Mouse (Mus musculus) intestine, embryonic 14.5 days (tissue): Measurements from ENCODE around the gene Rnf152. TPM values are rescaled to one million over a fixed set of nuclear protein-coding genes. Genes with fewer than 3 reads are reported as not detected.
A peak's percentile ranks its signal among the peaks of the same experiment; 100 is the strongest.

Source experiments
- ATAC-seq: fragments of 200-750 bp; cut with Nextera tagmentation; replicated peaks from 2 replicates; pipeline ENCODE4 v1.8.0; 2017; ENCODE audit warnings: low read depth, moderate number of reproducible peaks, moderate TSS enrichment, moderate library complexity; ENCODE audit not compliant: low FRiP score, low TSS enrichment
- DNase-seq: peaks from one replicate; pipeline ENCODE4 v3.0.0-alpha.2; 2018; ENCODE audit warnings: low spot score
- H3K27ac ChIP-seq: fragments of 300-500 bp; sonication (generic); 2 replicates; pipeline ENCODE4 v1.5.1; 2014; ENCODE audit warnings: low read depth, mild to moderate bottlenecking, control low read depth
- H3K27me3 ChIP-seq: fragments of 300-500 bp; sonication (generic); replicated peaks from 2 replicates; pipeline ENCODE4 v1.6.1; 2014; ENCODE audit warnings: low read length, control low read depth; ENCODE audit not compliant: control insufficient read depth, insufficient read depth
- H3K36me3 ChIP-seq: fragments of 300-500 bp; sonication (generic); 2 replicates; pipeline ENCODE4 v1.6.1; 2014; ENCODE audit warnings: low read length, control low read depth; ENCODE audit not compliant: control insufficient read depth, insufficient read depth
- H3K4me1 ChIP-seq: fragments of 300-500 bp; sonication (generic); replicated peaks from 2 replicates; pipeline ENCODE4 v1.6.1; 2014; ENCODE audit warnings: low read length, control low read depth, mixed read lengths; ENCODE audit not compliant: control insufficient read depth, insufficient read depth
- H3K4me2 ChIP-seq: fragments of 300-500 bp; sonication (generic); 2 replicates; pipeline ENCODE4 v1.6.1; 2014; ENCODE audit warnings: low read length
- H3K4me3 ChIP-seq: fragments of 300-500 bp; sonication (generic); 2 replicates; pipeline ENCODE4 v1.5.1; 2014; ENCODE audit warnings: low read depth, low read length, control low read depth, mixed read lengths
- H3K9ac ChIP-seq: fragments of 300-500 bp; sonication (generic); 2 replicates; pipeline ENCODE4 v1.6.1; 2014; ENCODE audit warnings: mild to moderate bottlenecking, low read length
- H3K9me3 ChIP-seq: fragments of 300-500 bp; sonication (generic); 2 replicates; pipeline ENCODE4 v1.6.1; 2016; ENCODE audit warnings: low read length, control low read depth; ENCODE audit not compliant: control insufficient read depth
- WGBS: fragments of 180-500 bp; shearing (Covaris S2); extraction: QIAGEN DNeasy Blood & Tissue Kit; methylation state at CpG from one replicate; pipeline ENCODE4 v1.1.7; 2014; 5-methylcytosine and 5-hydroxymethylcytosine counted together
- polyA plus RNA-seq: library from polyadenylated mRNA; unstranded; fragments of >200 nt; fragmentation: Nextera tagmentation; extraction: Ambion mirVana; gene quantifications from 2 replicates; pipeline ENCODE4 v1.2.1, GENCODE M21; 2014

The Rnf152 gene
- 1.5 and 2.1 TPM in 2 replicates for polyA plus RNA-seq

- DNase-seq (peak; percentile 84), ATAC-seq (peak; percentile 80)
- WGBS = 1% methylated on average over 58 of the region's 58 CpGs
- Histone ChIP-seq H3K4me2 (peak within 1 kb of the TSS; percentile 69), H3K9ac (peak within 1 kb of the TSS; percentile 65), H3K27ac (no peak within 1 kb of the TSS), H3K36me3 (no peaks in the 10 kb centered on the region), H3K4me1 (no peaks in the 10 kb centered on the region), H3K9me3 (no peaks in the 10 kb centered on the region), H3K4me3 (peak within 1 kb of the TSS; percentile 63), H3K27me3 (0 out of 2 replicates have a peak, but pooled peaks cover 10% of the 10 kb centered on the region)
Observed at GRCm38 (mm10) chr1:105356291-105357011, at the start of gene Rnf152. TSS of gene Rnf152 (minus strand) at chr1:105356710.

GRCm38 (mm10) chr1:105402853-105403252 lies 46.3 kb upstream of the Rnf152 start:
- Histone ChIP-seq H3K4me3 (no peak overlapping the region), H3K27ac (no peak overlapping the region), H3K4me1 (no peaks in the 10 kb centered on the region), H3K9ac (no peak overlapping the region), H3K36me3 (no peaks in the 10 kb centered on the region), H3K27me3 (no peaks in the 10 kb centered on the region), H3K4me2 (no peak overlapping the region), H3K9me3 (no peaks in the 10 kb centered on the region)
- 73% methylated on average over 1 of the region's 1 CpGs for WGBS
- no peak for DNase-seq
- ATAC-seq = no peak

GRCm38 (mm10) chr1:105384141-105384937 lies 27.8 kb upstream of the Rnf152 start:
- Histone ChIP-seq H3K4me1 (no peaks in the 10 kb centered on the region), H3K4me3 (no peak overlapping the region), H3K9ac (no peak overlapping the region), H3K4me2 (no peak overlapping the region), H3K36me3 (no peaks in the 10 kb centered on the region), H3K27ac (no peak overlapping the region; the same call in 1 of the 2 replicates), H3K27me3 (no peaks in the 10 kb centered on the region), H3K9me3 (no peaks in the 10 kb centered on the region)
- no peak for DNase-seq
- ATAC-seq = no peak
- 46% methylated on average over 4 of the region's 4 CpGs for WGBS

- ATAC-seq = no peak
- Histone ChIP-seq H3K27ac (no peak overlapping the region), H3K4me2 (no peak overlapping the region), H3K9me3 (no peaks in the 10 kb centered on the region), H3K4me3 (no peak overlapping the region), H3K4me1 (no peaks in the 10 kb centered on the region), H3K36me3 (no peaks in the 10 kb centered on the region), H3K9ac (no peak overlapping the region), H3K27me3 (no peaks in the 10 kb centered on the region)
- no peak for DNase-seq
Observed at GRCm38 (mm10) chr1:105377546-105377945, 21.0 kb upstream of the Rnf152 start.

- ATAC-seq (no peak), DNase-seq (no peak)
- no peak overlapping the region for H3K4me2 ChIP-seq
- no peaks in the 10 kb centered on the region for H3K36me3 ChIP-seq
- H3K9me3 ChIP-seq = no peaks in the 10 kb centered on the region
- H3K9ac ChIP-seq = no peak overlapping the region
- WGBS = 88% methylated on average over 4 of the region's 4 CpGs
- H3K27ac ChIP-seq = no peak overlapping the region
- no peaks in the 10 kb centered on the region for H3K27me3 ChIP-seq
- no peak overlapping the region for H3K4me3 ChIP-seq
- no peaks in the 10 kb centered on the region for H3K4me1 ChIP-seq
Observed at GRCm38 (mm10) chr1:105374618-105375017, 18.1 kb upstream of the Rnf152 start.

- H3K9ac ChIP-seq = no peak overlapping the region
- H3K4me2 ChIP-seq = no peak overlapping the region
- no peak for DNase-seq
- no peaks in the 10 kb centered on the region for H3K4me1 ChIP-seq
- H3K27ac ChIP-seq = no peak overlapping the region
- no peaks in the 10 kb centered on the region for H3K36me3 ChIP-seq
- no peaks in the 10 kb centered on the region for H3K9me3 ChIP-seq
- H3K4me3 ChIP-seq = no peak overlapping the region
- no peaks in the 10 kb centered on the region for H3K27me3 ChIP-seq
- ATAC-seq = no peak
Observed at GRCm38 (mm10) chr1:105362701-105363100, 6.2 kb upstream of the Rnf152 start.

- ATAC-seq (no peak), DNase-seq (no peak)
- 59% methylated on average over 4 of the region's 4 CpGs for WGBS
- Histone ChIP-seq H3K4me1 (no peaks in the 10 kb centered on the region), H3K9ac (no peak overlapping the region), H3K27ac (no peak overlapping the region), H3K4me3 (no peak overlapping the region), H3K27me3 (0 out of 2 replicates have a peak, but pooled peaks cover 10% of the 10 kb centered on the region), H3K4me2 (no peak overlapping the region), H3K9me3 (no peaks in the 10 kb centered on the region), H3K36me3 (no peaks in the 10 kb centered on the region)
Observed at GRCm38 (mm10) chr1:105358896-105359295, 2.4 kb upstream of the Rnf152 start.

- Histone ChIP-seq H3K4me1 (no peaks in the 10 kb centered on the region), H3K36me3 (no peaks in the 10 kb centered on the region), H3K27me3 (0 out of 2 replicates have a peak, but pooled peaks cover 10% of the 10 kb centered on the region), H3K27ac (no peak overlapping the region), H3K4me3 (peak overlapping the region; percentile 63), H3K4me2 (peak overlapping the region; percentile 69), H3K9ac (peak overlapping the region; percentile 65), H3K9me3 (no peaks in the 10 kb centered on the region)
- DNase-seq (no peak), ATAC-seq (peak; percentile 40)
- under 1% methylated on average over 15 of the region's 23 CpGs for WGBS
Observed at GRCm38 (mm10) chr1:105355910-105356290, 610 bp downstream of the Rnf152 start.
